Mouse (Mus musculus) heart, adult 2 months (tissue): ENCODE data around the gene Smg6. TPM values are rescaled to one million over a fixed set of nuclear protein-coding genes. Genes with fewer than 3 reads are reported as not detected.

Experiments used
- DNase-seq, 2 experiments: peaks; one replicate each; pipeline ENCODE4 v3.0.0; 2021
- H3K27ac ChIP-seq: fragments of 200-600 bp; 2 replicates; pipeline ENCODE4 v1.8.1; 2022
- H3K27me3 ChIP-seq: fragments of 200-500 bp; 2 replicates; pipeline ENCODE4 v1.6.1; 2012; ENCODE audit warnings: mild to moderate bottlenecking, low read length, inconsistent platforms, mixed read lengths; ENCODE audit not compliant: control insufficient read depth, insufficient read depth
- H3K36me3 ChIP-seq: fragments of 200-500 bp; 2 replicates; pipeline ENCODE4 v1.6.1; 2012; ENCODE audit warnings: low read length, inconsistent platforms; ENCODE audit not compliant: control insufficient read depth, insufficient read depth
- H3K4me1 ChIP-seq: fragments of 200-500 bp; 2 replicates; pipeline ENCODE4 v1.6.1; 2011; ENCODE audit warnings: low read length; ENCODE audit not compliant: control insufficient read depth, insufficient read depth
- H3K4me3 ChIP-seq: fragments of 200-600 bp; 2 replicates; pipeline ENCODE4 v1.8.1; 2022
- H3K79me2 ChIP-seq: fragments of 200-500 bp; replicated peaks from 2 replicates; pipeline ENCODE4 v1.6.1; 2012; ENCODE audit warnings: mild to moderate bottlenecking, inconsistent platforms, low read length, moderate library complexity, mixed read lengths; ENCODE audit not compliant: control insufficient read depth, insufficient read depth
- H3K9ac ChIP-seq: fragments of 200-500 bp; 2 replicates; pipeline ENCODE4 v1.6.1; 2012; ENCODE audit warnings: low read depth, mild to moderate bottlenecking, control low read depth, inconsistent platforms, low read length, mixed read lengths
- CTCF ChIP-seq: fragments of 200-600 bp; IDR thresholded peaks from 2 replicates; pipeline ENCODE4 v1.8.1; 2022; ENCODE audit warnings: antibody characterized with exemption, mild to moderate bottlenecking, moderate library complexity
- EP300 ChIP-seq: fragments of 200-500 bp; IDR thresholded peaks from 2 replicates; pipeline ENCODE4 v1.6.1; 2011; ENCODE audit warnings: low read depth, low read length, control low read depth; ENCODE audit not compliant: insufficient read depth
- POLR2A ChIP-seq: fragments of 200-500 bp; IDR thresholded peaks from 2 replicates; pipeline ENCODE4 v1.6.1; 2011; ENCODE audit warnings: mild to moderate bottlenecking, low read depth, low read length, control low read depth; ENCODE audit not compliant: insufficient read depth
- WGBS: fragments of 180-500 bp; shearing (Covaris S2); methylation state at CpG from one replicate; pipeline ENCODE4 v1.1.7; 2018; 5-methylcytosine and 5-hydroxymethylcytosine counted together
- intact Hi-C: fragments of 180-260 bp; cut with DNase I; formaldehyde crosslinking; loops from one replicate; pipeline ENCODE4 v1.15.1; 2025
- polyA plus RNA-seq: library from polyadenylated mRNA; depleted of rRNA; stranded (reverse); fragments of >200 nt; gene quantifications from 2 replicates; pipeline ENCODE4 v1.2.3, GENCODE M21; 2012
- total RNA-seq, 2 experiments: library from RNA; stranded (reverse); gene quantifications; 2 replicates each; pipeline ENCODE4 v1.2.3; 2021

Gene Smg6
- total and polyA plus RNA-seq, 3 experiments: 17.8 to 19.5 (median 18.1) TPM

- H3K4me3 ChIP-seq: no peak overlapping the region
- no peaks in the 10 kb centered on the region for H3K79me2 ChIP-seq
- no peak for DNase-seq
- WGBS: 69% methylated on average over 2 of the region's 2 CpGs
- TF ChIP-seq POLR2A (no peak), CTCF (no peak), EP300 (no peak)
- peaks cover 34% of the 10 kb centered on the region for H3K36me3 ChIP-seq
- H3K9ac ChIP-seq: no peak overlapping the region
- peaks cover 16% of the 10 kb centered on the region for H3K4me1 ChIP-seq
- intact Hi-C loops: loop anchor here (2.0 to 5.0 kb wide), 2 partner anchors 18 to 41 kb away; no protein-coding TSS in a partner anchor
- H3K27ac ChIP-seq: peak overlapping the region; percentile 83
- no peaks in the 10 kb centered on the region for H3K27me3 ChIP-seq
These were observed 107.3 kb downstream of the Smg6 start for GRCm38 (mm10) chr11:75032946-75033345.

- Histone ChIP-seq H3K79me2 (no peaks in the 10 kb centered on the region), H3K4me3 (no peak overlapping the region), H3K36me3 (peaks cover 34% of the 10 kb centered on the region), H3K4me1 (peaks cover 16% of the 10 kb centered on the region), H3K9ac (0 out of 2 replicates have a peak overlapping the region, but pooled peaks have one; percentile 23), H3K27ac (peak overlapping the region; percentile 83), H3K27me3 (no peaks in the 10 kb centered on the region)
- 34% methylated on average over 5 of the region's 5 CpGs for WGBS
- DNase-seq: peak in 1 of 2 experiments; percentile 45
- TF ChIP-seq POLR2A: no peak
- TF ChIP-seq CTCF: no peak
- 0 out of 2 replicates have a peak, but pooled peaks have one; percentile 13 for TF ChIP-seq EP300
- intact Hi-C loops: loop anchor here (2.0 to 5.0 kb wide), 2 partner anchors 19 to 41 kb away; no protein-coding TSS in a partner anchor
These were observed 108.0 kb downstream of the Smg6 start for GRCm38 (mm10) chr11:75033581-75034067.

GRCm38 (mm10) chr11:75034104-75034503 is 108.5 kb downstream of the Smg6 start:
- H3K36me3 ChIP-seq: peaks cover 34% of the 10 kb centered on the region
- 32% methylated on average over 3 of the region's 3 CpGs for WGBS
- no peak overlapping the region for H3K9ac ChIP-seq
- no peaks in the 10 kb centered on the region for H3K79me2 ChIP-seq
- DNase-seq: peak in 1 of 2 experiments; percentile 35
- H3K4me3 ChIP-seq: no peak overlapping the region
- no peaks in the 10 kb centered on the region for H3K27me3 ChIP-seq
- TF ChIP-seq EP300 (no peak), CTCF (no peak), POLR2A (no peak)
- H3K4me1 ChIP-seq: peaks cover 16% of the 10 kb centered on the region
- intact Hi-C loops: loop anchor here (5.0 kb wide), 1 partner anchor 42 kb away; no protein-coding TSS in a partner anchor
- H3K27ac ChIP-seq: peak overlapping the region; percentile 83

GRCm38 (mm10) chr11:75044333-75044732 is 118.7 kb downstream of the Smg6 start:
- peak in 1 of 2 experiments; percentile 31 for DNase-seq
- peaks cover 39% of the 10 kb centered on the region for H3K36me3 ChIP-seq
- no peaks in the 10 kb centered on the region for H3K79me2 ChIP-seq
- H3K27me3 ChIP-seq: no peaks in the 10 kb centered on the region
- no peak for TF ChIP-seq POLR2A
- TF ChIP-seq EP300: no peak
- TF ChIP-seq CTCF: no peak
- H3K27ac ChIP-seq: peak overlapping the region; percentile 50
- H3K9ac ChIP-seq: no peak overlapping the region
- intact Hi-C loops: no loop called here
- no peak overlapping the region for H3K4me3 ChIP-seq
- H3K4me1 ChIP-seq: peaks cover 21% of the 10 kb centered on the region
- 43% methylated on average over 3 of the region's 3 CpGs for WGBS

GRCm38 (mm10) chr11:75045822-75046221 is 120.2 kb downstream of the Smg6 start:
- Histone ChIP-seq H3K27me3 (no peaks in the 10 kb centered on the region), H3K9ac (no peak overlapping the region), H3K27ac (peak overlapping the region; percentile 90), H3K79me2 (no peaks in the 10 kb centered on the region), H3K36me3 (peaks cover 40% of the 10 kb centered on the region), H3K4me3 (no peak overlapping the region), H3K4me1 (peaks cover 21% of the 10 kb centered on the region)
- no peak for DNase-seq
- TF ChIP-seq CTCF (no peak), EP300 (no peak), POLR2A (no peak)
- 83% methylated on average over 4 of the region's 4 CpGs for WGBS
- intact Hi-C loops: loop anchor here (2.0 kb wide), 1 partner anchor 31 kb away; no protein-coding TSS in a partner anchor

- no peaks in the 10 kb centered on the region for H3K79me2 ChIP-seq
- no peak for DNase-seq
- H3K9ac ChIP-seq: no peak overlapping the region
- H3K27ac ChIP-seq: peak overlapping the region; percentile 90
- H3K36me3 ChIP-seq: peaks cover 44% of the 10 kb centered on the region
- no peak overlapping the region for H3K4me3 ChIP-seq
- WGBS: 44% methylated on average over 3 of the region's 3 CpGs
- no peaks in the 10 kb centered on the region for H3K27me3 ChIP-seq
- no peak for TF ChIP-seq POLR2A
- TF ChIP-seq CTCF: no peak
- no peak for TF ChIP-seq EP300
- peaks cover 26% of the 10 kb centered on the region for H3K4me1 ChIP-seq
- intact Hi-C loops: loop anchor here (2.0 kb wide), 1 partner anchor 32 kb away; no protein-coding TSS in a partner anchor
These were observed 121.0 kb downstream of the Smg6 start for GRCm38 (mm10) chr11:75046638-75047037.
